Mouse (Mus musculus) small intestine, adult 2 months (tissue): ENCODE measurements around the gene Cfdp1.

Experiments used
- CTCF ChIP-seq: fragments of 200-500 bp; IDR thresholded peaks from 2 replicates; pipeline ENCODE4 v1.5.1; 2012; ENCODE audit warnings: low read depth, mild to moderate bottlenecking, control low read depth, inconsistent platforms, low read length, moderate library complexity, mixed read lengths; ENCODE audit not compliant: insufficient replicate concordance, insufficient read length; ENCODE audit errors: extremely low read depth
- POLR2A ChIP-seq: fragments of 200-500 bp; IDR thresholded peaks from 2 replicates; pipeline ENCODE4 v1.6.1; 2012; ENCODE audit warnings: low read depth, mild to moderate bottlenecking, control low read depth, inconsistent platforms, low read length, moderate library complexity

DNA sequence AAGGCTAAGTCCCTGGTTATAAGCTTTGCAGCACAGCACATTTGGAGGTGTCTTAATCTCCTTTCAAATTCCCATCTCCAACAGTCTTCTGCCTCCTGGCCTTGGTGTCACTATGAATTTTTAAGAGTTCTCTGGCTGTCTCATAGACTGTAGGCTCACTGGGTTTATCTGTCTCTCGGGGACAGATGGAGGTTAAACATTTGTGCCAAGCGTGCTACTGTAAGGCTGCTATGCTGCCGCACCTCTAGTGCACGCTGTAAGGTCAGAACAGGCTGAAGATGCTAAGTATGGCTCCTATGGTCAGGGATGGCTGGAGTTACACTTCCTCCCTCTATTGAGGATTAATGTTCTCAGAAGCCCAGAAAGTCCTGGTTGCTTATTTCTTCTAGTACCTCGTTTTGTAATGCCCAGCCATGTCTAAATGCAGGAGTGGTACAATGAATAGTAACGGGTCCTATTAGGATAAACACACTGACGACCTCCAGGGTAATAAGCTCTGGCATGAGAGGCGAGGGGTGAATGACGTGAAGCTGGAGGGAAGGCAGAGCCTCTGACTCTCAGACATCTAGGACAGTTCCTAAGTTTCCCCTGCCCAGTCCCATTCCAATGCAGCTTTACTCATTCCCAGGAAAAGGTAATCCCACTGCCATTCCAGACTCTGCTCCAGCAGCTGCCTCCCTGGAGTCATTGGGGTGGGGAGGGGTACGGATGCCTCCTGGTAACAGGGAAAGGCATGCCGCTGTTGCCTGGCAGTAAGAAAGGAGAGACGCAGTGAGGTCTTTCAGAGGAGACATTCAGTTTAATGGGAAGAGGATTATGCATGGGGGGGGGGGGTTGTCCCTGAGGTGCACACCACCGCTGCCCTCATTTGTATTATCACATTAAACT, 67.1 kb downstream of the Cfdp1 start:
- TF ChIP-seq CTCF (no peak), POLR2A (no peak)
